Mouse (Mus musculus): ENCODE data around the gene Med16.

GRCm38 (mm10) chr10:79852107-79852789 is 56.5 kb downstream of the Med16 start:
- TF ChIP-seq GATA2 (IDR thresholded peaks at IDR 0.05; ENCODE audit: borderline replicate concordance, low read depth, low read length) (no peak), CTCF (IDR thresholded peaks at IDR 0.05; ENCODE audit: low read depth, low read length) (no peak)
